Mouse (Mus musculus) ES-Bruce4 (cell line): ENCODE measurements at regions not wholly inside any gene's neighbourhood (a gene's known extent, or its start where the extent isn't known, plus 50 kb on each side); places are given as distances from the start of the nearest gene placed in this dataset.

Source experiments
- H3K27ac ChIP-seq: 2 replicates; pipeline ENCODE4 v1.5.1; 2012; ENCODE audit warnings: low read length, inconsistent platforms; ENCODE audit not compliant: insufficient read depth
- H3K27me3 ChIP-seq: 2 replicates; pipeline ENCODE4 v1.6.1; 2012; ENCODE audit warnings: mild to moderate bottlenecking, low read length, inconsistent platforms; ENCODE audit not compliant: control insufficient read depth, poor library complexity, insufficient read depth, severe bottlenecking
- H3K36me3 ChIP-seq: 2 replicates; pipeline ENCODE4 v1.6.1; 2012; ENCODE audit warnings: inconsistent platforms, mild to moderate bottlenecking, low read length, moderate library complexity; ENCODE audit not compliant: control insufficient read depth, poor library complexity, insufficient read depth, severe bottlenecking
- H3K4me1 ChIP-seq: one replicate; pipeline ENCODE4 v1.8.1; 2011; ENCODE audit warnings: low read length; ENCODE audit not compliant: control insufficient read depth, insufficient read depth
- H3K4me3 ChIP-seq: 2 replicates; pipeline ENCODE4 v1.5.1; 2011; ENCODE audit warnings: low read depth, mild to moderate bottlenecking, low read length
- H3K9ac ChIP-seq: 2 replicates; pipeline ENCODE4 v1.6.1; 2012; ENCODE audit warnings: low read depth, mild to moderate bottlenecking, inconsistent platforms; ENCODE audit not compliant: poor library complexity, severe bottlenecking
- H3K9me3 ChIP-seq: replicated peaks from 2 replicates; pipeline ENCODE4 v1.6.1; 2012; ENCODE audit warnings: mild to moderate bottlenecking, low read length, inconsistent platforms; ENCODE audit not compliant: control insufficient read depth, poor library complexity, insufficient read depth, severe bottlenecking
- CTCF ChIP-seq: IDR thresholded peaks from one replicate; pipeline ENCODE4 v1.8.1; 2011; ENCODE audit warnings: low read depth, low read length
- EP300 ChIP-seq: IDR thresholded peaks from 2 replicates; pipeline ENCODE4 v1.6.1; 2011; ENCODE audit warnings: low read depth, low read length; ENCODE audit not compliant: insufficient read depth
- POLR2A ChIP-seq: IDR thresholded peaks from one replicate; pipeline ENCODE4 v1.8.1; 2011; ENCODE audit warnings: low read length; ENCODE audit not compliant: insufficient read depth

GRCm38 (mm10) chr19:16061821-16062220, 70.8 kb upstream of the Gnaq start:
- TF ChIP-seq EP300, result no peak
- TF ChIP-seq CTCF, result no peak
- TF ChIP-seq POLR2A, result no peak
- H3K36me3 ChIP-seq, result no peaks in the 10 kb centered on the region
- no peak overlapping the region for H3K27ac ChIP-seq
- no peaks in the 10 kb centered on the region for H3K4me1 ChIP-seq
- no peaks in the 10 kb centered on the region for H3K27me3 ChIP-seq
- no peaks in the 10 kb centered on the region for H3K9me3 ChIP-seq
- H3K9ac ChIP-seq, result no peak overlapping the region
- H3K4me3 ChIP-seq, result no peak overlapping the region

GRCm38 (mm10) chr19:16059026-16059425, 73.6 kb upstream of the Gnaq start:
- Histone ChIP-seq H3K4me1 (no peaks in the 10 kb centered on the region), H3K4me3 (no peak overlapping the region), H3K27ac (no peak overlapping the region), H3K36me3 (no peaks in the 10 kb centered on the region), H3K27me3 (no peaks in the 10 kb centered on the region), H3K9ac (no peak overlapping the region), H3K9me3 (no peaks in the 10 kb centered on the region)
- TF ChIP-seq CTCF (no peak), POLR2A (no peak), EP300 (no peak)

GRCm38 (mm10) chr19:16050220-16051055, 65.6 kb upstream of the Cep78 start:
- no peaks in the 10 kb centered on the region for H3K4me1 ChIP-seq
- H3K9ac ChIP-seq, result no peak overlapping the region
- no peak overlapping the region for H3K27ac ChIP-seq
- TF ChIP-seq POLR2A (no peak), CTCF (no peak), EP300 (no peak)
- no peaks in the 10 kb centered on the region for H3K36me3 ChIP-seq
- H3K9me3 ChIP-seq, result no peaks in the 10 kb centered on the region
- H3K4me3 ChIP-seq, result no peak overlapping the region
- H3K27me3 ChIP-seq, result no peaks in the 10 kb centered on the region

GRCm38 (mm10) chr19:16049646-16050045, 64.9 kb upstream of the Cep78 start:
- H3K36me3 ChIP-seq, result no peaks in the 10 kb centered on the region
- no peaks in the 10 kb centered on the region for H3K4me1 ChIP-seq
- H3K27ac ChIP-seq, result no peak overlapping the region
- H3K9me3 ChIP-seq, result no peaks in the 10 kb centered on the region
- H3K9ac ChIP-seq, result no peak overlapping the region
- no peak overlapping the region for H3K4me3 ChIP-seq
- no peaks in the 10 kb centered on the region for H3K27me3 ChIP-seq
- TF ChIP-seq CTCF, result no peak
- TF ChIP-seq EP300, result no peak
- TF ChIP-seq POLR2A, result no peak

GRCm38 (mm10) chr19:16046977-16047376, 62.2 kb upstream of the Cep78 start:
- H3K9me3 ChIP-seq, result no peaks in the 10 kb centered on the region
- no peaks in the 10 kb centered on the region for H3K27me3 ChIP-seq
- H3K4me3 ChIP-seq, result no peak overlapping the region
- H3K36me3 ChIP-seq, result no peaks in the 10 kb centered on the region
- no peak overlapping the region for H3K9ac ChIP-seq
- H3K4me1 ChIP-seq, result no peaks in the 10 kb centered on the region
- TF ChIP-seq CTCF (no peak), POLR2A (no peak), EP300 (no peak)
- H3K27ac ChIP-seq, result no peak overlapping the region

GRCm38 (mm10) chr19:16045261-16045660, 60.5 kb upstream of the Cep78 start:
- no peaks in the 10 kb centered on the region for H3K27me3 ChIP-seq
- H3K4me3 ChIP-seq, result no peak overlapping the region
- no peaks in the 10 kb centered on the region for H3K9me3 ChIP-seq
- no peak overlapping the region for H3K9ac ChIP-seq
- no peak for TF ChIP-seq EP300
- TF ChIP-seq CTCF, result no peak
- no peak for TF ChIP-seq POLR2A
- H3K4me1 ChIP-seq, result no peaks in the 10 kb centered on the region
- H3K36me3 ChIP-seq, result no peaks in the 10 kb centered on the region
- H3K27ac ChIP-seq, result no peak overlapping the region
